Mouse (Mus musculus) bone marrow macrophage, adult 2 months (primary cell): ENCODE measurements around the gene Rxfp4.

ENCODE experiments used
- CTCF ChIP-seq: IDR thresholded peaks from 2 replicates; pipeline ENCODE4 v1.5.1; 2012; ENCODE audit warnings: low read depth, mild to moderate bottlenecking, low read length, moderate library complexity
- POLR2A ChIP-seq: IDR thresholded peaks from 2 replicates; pipeline ENCODE4 v1.6.1; 2012; ENCODE audit warnings: mild to moderate bottlenecking, low read depth, low read length, borderline replicate concordance

- TF ChIP-seq CTCF: no peak
- TF ChIP-seq POLR2A: no peak
Observed at GRCm38 (mm10) chr3:88686734-88687611, 34.0 kb upstream of the Rxfp4 start.
